Mouse (Mus musculus): ENCODE results near the gene Trim39.
A peak's percentile ranks its signal among the peaks of the same experiment; 100 is the strongest.

Gene Trim39

DNA sequence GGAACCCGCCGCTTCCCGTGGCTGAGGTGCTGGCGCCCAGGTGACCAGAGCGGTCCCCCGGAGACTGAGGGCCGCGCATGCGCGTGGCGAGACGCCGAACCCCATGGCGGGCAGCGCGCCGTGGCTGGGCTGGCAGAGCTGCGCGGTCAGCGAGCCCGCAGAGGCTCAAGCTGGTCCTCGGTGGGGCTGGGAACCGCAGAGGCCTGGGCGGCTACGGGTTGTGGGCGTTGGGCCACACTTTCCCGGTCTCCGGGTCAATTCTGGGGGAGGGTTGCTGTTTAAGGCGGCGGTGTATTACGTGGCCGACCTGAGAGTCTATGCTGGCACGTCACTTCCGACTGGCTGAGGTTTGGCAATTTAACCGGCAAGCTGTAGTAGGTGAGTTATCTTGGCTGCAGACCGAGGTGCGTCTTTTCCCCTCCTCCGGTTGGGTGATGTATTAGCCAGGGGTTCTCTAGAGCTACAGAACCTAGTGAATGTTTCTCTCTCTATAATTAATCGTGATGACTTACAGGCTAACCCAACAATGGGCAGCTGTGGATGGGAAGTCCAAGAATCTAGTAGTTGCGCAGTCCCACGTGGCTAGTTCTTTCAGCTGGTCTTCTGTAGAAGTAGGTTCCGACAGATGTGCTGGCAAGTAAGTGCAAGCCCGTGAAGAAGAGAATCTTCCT, at the start of gene Trim39:
Gene Trim39 (minus strand): TSS at position 662 of the 671 bp plus-strand sequence.
- peak; percentile 67 to 85 for DNase-seq (ENCODE audit: low spot score in 2 of 2)

DNA sequence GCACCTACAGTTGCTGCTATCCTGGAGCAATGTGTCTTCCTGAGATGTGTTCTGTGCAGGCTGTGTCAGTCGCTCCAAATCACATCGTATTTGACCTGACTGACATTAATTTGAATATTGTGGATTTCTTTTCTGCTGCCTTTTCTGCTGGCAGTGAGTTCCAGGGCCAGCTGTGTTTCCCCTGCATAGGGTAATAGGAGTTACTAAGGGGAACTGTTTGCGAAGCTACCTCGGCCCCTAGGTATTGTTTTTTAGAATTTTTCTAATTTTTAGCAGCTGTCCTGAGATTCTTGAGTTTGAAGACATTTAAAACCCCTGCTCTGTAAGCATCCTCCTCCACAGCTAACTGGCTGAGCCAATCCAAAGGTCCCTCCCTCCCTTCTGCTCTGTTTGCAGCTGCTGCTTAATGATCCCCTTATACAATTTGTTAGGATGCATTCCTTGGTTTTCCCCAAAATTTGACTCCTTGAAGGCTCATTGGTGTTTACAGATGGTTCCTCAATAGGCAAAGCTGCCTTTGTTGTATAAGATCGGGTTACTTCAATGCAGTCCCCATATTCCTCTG, 43.7 kb upstream of the Trim39 start:
- no peak for DNase-seq (ENCODE audit: low spot score in 2 of 2)

DNA sequence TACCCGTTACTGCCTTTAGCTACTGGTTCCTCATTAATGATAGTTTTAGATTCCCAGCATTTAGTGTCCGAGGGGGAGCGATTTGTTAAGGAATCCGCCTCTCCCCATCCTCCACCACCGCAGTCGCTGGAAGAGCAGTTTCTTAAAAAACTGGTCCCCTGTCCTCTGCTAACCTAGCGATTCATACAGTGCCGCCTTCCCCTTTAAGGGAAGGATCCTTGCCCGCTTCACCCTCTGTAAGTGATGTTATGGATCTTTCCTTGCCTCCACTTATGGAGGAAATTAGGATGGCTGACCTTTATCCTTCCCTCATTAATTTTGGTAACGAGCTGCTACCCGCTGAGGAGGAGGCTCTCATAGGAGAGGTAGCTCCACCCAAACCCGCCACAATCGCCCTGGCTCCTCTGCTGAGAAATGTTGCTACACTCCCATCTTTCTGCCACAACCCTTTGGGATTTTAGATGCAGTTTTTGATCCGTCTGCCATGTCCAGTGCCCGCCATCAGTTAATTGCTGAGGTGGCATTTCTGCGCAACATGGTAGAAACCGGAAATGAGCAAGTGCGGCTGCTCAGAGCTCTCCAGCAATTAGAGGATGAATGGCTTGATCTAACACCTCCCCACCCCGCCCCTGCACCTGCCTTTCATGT, 43.1 kb upstream of the Trim39 start:
- DNase-seq (ENCODE audit: low spot score in 2 of 2), result peak; percentile 70 to 78

DNA sequence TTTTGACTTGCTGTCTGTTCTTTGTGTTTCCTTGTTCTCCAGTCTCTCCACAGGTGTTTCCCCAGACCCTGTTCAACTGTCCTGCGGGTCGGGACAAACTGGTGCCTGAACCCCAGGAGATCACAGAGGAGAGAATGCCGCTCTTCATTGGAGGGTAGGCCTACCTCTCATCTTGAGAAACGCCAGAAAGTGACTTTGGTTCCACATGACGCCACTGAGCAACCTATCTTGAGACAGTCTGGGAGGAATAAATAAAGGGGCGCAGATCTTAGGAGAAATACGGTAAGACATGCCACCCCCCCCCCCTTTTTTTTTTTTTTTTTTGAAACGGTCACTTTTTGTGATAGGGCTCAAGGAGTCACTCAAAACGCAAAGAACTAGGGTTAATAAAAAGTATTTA, 42.5 kb upstream of the Trim39 start:
- DNase-seq (ENCODE audit: low spot score in 2 of 2), result peak in 1 of 2 experiments; percentile 7

DNA sequence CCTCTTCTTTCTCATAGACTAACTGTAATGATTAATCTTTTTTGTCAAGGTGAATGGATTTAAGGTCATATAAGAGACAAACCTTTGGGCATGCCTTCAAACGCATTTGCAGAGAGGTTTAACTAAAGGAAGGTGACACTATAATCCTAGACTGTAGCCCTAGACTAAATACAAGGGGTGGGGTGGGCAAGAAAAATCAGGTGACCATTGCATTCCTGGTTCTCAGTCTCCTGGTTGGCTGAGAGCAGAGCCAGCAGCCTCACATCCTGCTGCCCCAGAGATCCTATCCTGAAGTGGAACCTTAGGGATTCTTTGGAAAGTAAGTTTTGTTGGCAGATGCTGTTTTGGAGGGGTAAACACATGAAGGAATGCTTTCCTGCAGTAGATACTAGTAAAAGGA, 37.2 kb upstream of the Trim39 start:
- no peak for DNase-seq (ENCODE audit: low spot score in 2 of 2)

DNA sequence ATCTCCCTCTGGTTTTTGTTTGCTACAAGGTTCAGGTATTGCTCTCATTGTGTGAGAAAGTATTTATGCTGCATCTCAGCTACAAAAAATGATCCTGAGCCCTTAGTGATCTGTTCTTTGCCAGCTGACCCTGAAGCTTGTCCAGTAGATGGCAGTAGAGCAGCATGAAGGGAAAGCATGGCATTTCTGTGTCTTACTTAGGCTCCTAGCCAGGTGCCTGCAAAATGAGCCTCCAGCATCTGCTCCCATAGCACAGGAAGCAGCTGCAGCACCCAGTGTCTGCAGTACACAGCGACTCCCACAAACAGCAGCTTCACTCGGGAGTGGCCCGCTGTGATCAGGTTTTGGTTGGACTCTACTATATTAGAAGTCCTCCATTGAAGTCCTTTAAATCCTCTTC, 36.8 kb upstream of the Trim39 start:
- DNase-seq (ENCODE audit: low spot score in 2 of 2), result peak; percentile 36 to 80

DNA sequence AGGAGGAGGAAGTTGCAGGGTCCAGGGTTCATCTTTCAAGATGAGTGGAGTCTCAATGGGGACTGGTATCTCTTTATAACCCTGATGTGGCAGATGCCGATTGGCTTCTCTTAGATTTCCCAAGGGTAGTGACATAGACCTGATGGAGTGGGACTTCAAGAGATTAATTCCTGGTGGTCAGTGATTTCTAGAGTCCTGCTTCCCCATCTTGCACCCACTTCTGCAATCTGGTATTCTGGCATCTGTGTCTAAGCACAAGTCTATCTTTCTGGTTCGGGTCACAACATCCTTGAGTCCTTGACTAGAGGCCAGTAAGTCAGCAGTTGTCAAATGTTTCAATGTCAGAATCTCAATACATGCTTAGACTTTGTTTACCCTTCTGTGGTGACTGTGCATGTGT, 14.3 kb upstream of the Trim39 start, which contains the start of gene H2-M10.2:
Gene H2-M10.2 (minus strand): TSS at position 101 of the 400 bp plus-strand sequence.
- no peak for DNase-seq (ENCODE audit: low spot score in 2 of 2)

DNA sequence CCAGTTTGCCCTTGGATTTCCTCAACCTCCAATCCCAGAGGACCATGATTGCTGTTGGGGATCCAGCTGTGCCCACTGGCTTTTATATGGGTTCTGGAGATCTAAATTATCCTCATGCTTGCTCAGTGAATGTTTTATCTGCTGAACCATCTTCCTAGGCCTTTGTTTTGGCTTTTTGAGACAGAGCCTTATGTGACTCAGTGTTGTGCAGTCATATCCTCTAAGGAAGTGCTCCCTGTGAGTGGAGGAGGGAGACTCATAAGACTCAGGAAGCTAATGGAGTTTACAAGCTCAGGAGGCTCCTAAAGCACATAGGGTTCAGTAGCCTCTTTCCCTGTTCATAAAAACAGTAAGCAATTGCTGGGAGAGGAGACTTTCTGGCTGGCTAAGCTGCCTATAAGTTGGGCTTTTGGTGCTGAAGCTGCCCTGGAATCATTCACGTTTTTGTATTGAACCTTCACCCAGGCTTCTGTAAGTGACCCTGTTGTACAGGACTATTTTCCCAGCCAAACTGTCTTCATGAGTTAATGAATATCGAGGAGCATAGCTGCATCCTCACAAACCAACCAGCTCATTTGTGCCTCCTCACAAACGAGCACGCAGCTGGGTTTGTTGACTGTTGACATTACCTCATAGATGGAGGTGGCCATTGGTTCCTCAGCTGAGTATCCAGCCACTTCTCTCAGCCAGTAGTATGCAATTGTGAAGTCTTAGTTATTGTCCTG, 9.6 kb upstream of the Trim39 start:
- no peak for DNase-seq (ENCODE audit: low spot score in 2 of 2)

DNA sequence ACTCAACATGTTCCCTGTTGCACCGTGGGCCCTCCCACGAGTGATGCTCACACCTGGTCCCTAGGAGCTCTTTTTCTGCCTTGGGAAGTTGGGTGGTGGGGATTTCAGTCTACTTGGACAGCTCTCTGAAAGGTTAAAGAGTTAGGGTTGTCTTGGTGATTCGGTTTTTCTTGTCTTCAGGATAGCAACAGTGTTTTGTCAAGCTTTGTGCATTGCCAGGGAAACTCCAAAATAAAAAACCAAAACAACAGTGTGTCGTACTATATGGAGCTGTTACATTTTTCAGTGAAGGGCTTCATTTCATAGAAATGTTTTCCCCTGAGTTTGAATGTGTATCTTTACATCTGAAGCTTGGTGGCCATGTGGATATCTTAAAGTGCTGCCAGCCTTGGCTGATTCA, 2.7 kb upstream of the Trim39 start:
- DNase-seq (ENCODE audit: low spot score in 2 of 2), result no peak

DNA sequence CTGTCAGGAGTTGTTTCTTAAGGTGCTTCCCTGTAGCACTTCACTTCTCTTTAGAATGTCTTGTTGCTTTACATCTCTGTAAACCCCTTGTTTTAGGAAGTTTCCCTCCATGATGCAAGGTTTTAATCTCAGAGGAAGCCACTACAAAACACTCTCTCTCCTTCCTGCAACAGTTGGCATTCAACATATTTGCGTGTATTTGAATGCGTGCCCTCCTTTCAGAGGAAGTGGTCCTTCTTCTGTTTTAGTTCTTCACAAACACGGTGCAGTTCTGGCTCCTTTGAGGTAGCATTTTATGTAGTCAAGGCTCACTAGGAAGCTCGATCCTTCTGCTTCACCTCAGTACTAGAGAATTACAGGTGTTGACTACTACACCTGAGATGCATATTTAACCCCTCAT, 1.7 kb upstream of the Trim39 start:
- DNase-seq (ENCODE audit: low spot score in 2 of 2), result no peak

DNA sequence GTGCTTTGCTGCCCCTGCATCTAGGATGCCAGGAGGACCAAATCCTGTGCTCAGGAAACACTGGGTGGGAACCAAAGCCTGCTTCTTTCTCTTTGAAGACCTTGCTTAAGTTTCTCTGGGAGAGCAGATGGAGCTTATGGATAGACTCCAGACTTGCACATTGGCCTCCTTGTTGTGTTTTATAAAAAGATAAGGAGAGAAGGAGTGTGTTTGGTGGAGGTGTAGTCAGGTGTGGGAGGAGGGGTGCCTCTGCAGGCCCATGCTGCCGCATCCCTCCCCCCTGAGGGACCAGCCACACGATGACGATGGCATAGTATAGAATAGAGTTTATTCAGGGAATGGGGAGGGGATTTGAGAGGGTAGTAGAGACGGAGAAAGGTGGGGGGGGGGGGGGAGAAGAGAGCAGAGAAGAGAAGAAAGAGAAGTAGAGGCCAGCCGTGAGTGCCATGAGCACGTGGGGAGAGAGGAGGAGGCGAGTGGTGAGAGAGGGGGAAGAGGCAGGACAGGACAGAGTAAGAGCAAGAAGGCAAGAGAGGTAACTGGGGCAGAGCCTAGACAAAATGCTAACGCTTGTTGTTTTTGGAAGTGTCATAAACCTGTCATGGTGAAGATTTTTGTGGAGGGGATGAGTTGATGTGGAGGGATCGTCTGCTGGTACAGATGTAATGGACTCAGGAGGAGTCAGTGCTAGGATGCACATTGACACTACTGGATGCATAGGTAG, 758 bp upstream of the Trim39 start:
- no peak for DNase-seq (ENCODE audit: low spot score in 2 of 2)

DNA sequence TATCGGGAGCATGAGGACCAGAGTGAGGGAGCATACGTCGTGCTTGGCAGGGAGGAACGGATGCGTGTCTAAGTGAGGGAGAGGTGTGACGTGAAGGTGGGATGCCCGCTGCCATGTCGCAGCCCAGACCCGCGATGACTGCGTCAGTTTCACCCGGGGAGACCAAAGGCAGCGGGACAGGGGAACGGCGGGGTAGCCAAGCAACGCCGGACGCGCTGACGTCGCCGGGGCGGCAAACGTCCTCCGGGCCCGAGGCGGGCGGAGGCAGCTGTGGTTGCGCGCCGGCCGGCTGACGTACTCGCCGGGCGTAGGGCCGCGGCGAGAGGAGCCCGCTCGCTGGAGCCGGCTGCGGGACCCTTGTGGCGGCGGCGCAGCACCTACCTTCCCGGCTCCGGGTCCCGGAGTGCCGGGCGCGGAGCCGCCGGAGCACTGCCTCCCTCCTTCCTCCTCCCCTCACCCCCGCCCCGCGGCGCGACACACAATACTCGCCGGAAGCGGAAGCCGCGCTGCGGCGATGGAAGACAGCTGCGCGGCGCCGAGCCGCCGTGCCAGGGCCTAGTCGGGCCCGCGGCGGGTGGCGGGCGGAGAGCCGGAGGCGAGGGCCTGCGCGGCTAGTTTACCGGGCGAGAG, 976 bp downstream of the Trim39 start:
- DNase-seq (ENCODE audit: low spot score in 2 of 2), result peak; percentile 70 to 87

DNA sequence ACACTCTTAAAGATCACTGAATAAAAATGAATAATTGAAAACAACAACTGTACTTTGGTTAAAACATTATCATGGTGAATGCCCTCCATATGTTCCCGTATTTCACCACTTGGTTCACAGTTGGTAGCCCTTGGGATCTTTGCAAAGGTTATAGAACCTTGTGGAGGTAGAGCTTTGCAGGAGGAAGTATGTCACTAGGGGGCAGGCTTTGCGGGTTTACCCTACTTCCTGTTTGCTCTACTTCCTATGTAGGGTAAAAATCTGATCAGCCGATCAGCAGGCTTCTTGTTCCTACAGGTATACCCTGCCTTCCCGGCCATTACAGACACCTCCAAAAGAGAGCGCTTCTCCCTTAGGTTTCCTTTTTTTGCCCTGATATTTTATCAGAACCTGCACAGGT, 6.2 kb downstream of the Trim39 start:
- no peak for DNase-seq (ENCODE audit: low spot score in 2 of 2)

DNA sequence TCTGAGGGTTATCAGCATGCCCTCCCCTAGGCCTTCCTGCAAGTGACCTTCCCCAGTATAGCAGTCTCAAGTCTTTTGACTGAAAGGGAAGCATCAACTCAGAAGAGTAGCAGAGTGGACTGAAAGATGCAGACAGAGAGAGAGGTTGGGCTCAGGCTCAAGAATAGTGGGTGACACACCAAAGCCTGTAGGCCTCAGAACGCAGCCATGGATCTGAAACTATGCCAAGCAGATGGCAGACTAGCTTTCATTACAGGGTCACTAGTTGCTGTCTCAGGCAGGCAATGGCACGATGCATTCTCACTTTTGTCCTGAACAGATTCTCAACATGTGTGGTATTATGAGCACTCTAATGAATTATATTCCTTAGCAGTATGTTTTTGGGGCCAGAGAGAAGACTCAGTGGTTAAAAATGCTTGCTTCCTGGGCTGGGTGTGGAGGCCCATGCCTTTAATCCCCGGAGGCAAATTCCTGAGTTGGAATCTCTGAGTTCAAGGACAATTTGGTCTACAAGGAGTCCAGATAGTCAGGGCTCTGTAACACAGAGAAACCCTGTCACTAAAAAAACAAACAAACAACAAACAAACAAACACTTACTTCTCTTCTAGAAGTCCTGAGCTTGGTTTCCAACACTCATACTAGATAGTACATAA, 7.6 kb downstream of the Trim39 start:
- no peak for DNase-seq (ENCODE audit: low spot score in 2 of 2)

DNA sequence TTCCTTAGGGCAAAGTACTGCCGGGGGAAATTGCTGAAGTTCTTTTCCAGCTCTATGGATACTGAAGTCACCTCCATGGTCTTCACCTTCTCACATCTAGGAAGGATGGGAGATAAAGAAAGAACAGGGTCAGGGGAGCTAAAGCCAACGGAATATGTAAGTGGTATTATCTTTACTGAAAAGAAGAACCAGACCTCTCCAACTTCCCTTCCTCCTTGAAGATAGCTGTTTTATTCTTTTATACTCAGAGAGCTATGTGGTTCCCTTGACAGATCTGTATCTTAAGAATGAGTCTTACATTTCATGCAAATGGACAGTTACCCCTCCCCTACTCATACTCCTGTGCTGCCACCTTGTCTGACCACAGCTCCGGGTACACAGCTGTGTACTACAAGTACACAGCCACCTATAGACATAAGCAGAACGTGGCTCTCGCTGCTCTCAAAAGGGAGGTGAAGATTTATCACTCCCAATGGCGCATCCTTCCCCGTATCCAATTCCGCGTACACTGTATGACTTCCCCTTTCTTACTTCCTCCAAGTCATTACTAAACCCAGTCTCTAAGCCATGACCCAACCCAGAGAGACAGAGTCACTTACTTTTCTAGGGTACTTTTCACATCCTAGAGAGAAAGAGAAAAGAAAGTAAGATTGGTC, 10.4 kb downstream of the Trim39 start:
- DNase-seq (ENCODE audit: low spot score in 2 of 2), result no peak

DNA sequence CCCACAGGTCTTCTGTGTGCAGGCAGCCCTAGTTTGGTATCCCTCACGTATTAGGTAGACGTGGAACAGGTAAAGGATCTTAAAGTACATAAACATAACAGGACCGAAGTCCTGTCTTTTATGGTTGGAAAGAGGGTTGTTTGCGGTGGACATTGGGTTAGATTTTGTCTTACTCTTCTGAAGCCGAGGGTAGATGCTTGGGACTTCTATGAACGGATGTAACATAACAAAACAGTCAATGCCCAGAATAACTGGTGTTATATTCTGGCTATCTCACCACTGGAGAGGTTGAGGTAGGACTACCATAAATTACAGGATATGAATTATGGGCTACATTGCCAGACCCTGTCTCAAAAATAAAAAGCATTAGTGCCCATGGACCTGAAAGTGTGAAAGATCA, 14.1 kb downstream of the Trim39 start, which contains the start of gene Rpp21:
Gene Rpp21 (minus strand): TSS at position 101 of the 400 bp plus-strand sequence.
- DNase-seq (ENCODE audit: low spot score in 2 of 2), result no peak

DNA sequence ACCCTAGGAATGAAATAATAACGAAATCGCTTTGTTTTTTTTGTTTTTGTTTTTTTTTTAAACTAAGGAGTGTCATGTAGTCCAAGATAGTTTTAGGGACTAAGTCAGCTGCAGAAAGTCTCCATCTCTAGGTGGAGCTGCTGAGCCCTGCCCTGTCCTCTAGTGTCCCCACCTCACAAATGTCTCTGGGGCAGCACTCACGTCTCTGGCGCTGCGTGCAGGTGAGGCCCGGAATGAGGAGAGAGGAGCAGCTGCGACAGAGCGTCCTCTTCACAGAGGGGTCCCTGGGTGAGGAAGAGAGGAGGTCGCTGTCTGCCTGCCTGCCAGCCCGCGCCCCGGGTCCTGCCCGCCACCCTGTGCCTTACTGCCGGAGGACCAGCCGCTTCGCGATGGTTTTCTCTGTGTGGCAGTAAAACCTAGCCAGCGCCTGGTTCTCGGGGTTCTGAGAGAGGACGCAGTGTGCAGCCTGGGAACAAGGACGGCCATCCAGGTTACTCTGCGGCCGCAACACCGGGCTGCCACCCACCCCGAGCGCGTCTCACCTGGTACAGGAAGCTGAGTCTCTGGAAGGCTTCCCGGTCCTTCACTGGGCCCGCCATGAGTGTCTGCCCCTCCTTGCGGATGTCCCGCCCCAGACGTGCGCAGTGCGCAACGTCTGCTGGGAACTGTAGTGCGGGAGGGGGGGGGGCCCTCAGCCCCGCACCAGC, 14.7 kb downstream of the Trim39 start:
- DNase-seq (ENCODE audit: low spot score in 2 of 2), result peak; percentile 53 to 80

DNA sequence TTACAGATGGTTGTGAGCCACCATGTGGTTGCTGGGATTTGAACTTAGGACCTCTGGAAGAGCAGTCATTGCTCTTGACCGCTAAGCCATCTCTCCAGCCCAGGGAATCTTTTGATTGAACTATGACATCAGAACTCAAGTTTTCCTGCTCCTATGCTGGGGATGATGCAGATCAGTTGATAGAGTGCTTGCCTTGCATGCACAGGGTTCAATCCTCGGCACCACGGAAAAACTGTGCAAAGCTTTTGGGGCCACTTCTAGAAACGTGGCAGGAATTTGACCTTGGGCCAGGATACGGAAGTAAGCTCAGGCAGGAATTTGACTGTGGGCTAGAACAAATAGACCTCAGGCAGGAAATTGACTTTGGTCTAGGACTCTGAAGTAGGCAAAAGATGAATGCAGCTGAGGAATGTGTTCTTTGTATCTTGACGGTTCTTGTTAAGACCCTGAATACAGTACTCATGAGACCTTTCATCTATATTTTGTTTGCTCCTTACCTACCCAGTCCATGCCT, 18.9 kb downstream of the Trim39 start:
- no peak for DNase-seq (ENCODE audit: low spot score in 2 of 2)

DNA sequence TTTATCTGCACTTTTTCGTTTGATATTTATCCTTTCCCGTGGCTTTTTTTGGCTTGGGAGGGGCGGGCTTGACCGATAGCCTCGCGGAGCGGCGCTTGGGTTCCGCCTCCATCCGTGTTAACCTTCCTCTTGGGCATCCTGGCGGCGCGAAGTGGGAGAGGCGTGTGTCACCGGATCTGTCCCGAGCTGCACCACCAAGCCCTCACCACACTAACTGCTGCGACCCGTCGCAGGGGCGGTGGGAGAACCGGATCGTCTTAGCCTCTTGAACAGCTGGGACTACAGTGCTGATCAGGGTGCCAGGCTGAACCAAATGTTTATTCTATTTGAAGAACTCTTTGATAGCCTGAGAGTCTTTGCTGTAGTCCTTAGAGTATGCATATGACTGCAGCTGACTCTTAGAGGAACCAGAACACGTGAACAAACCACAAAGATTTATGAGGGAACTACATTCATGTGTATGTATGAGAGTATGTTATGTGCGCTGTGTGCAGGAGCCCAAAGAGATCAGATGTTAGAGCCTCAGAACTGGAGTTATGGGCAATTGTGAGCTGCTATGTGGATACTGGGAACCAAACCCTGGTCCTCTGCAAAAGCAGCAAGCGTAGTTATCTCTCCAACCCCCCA, 19.7 kb downstream of the Trim39 start:
- no peak for DNase-seq (ENCODE audit: low spot score in 2 of 2)

All from left cerebral cortex, adult 9 months (tissue).